Mouse (Mus musculus): ENCODE measurements at regions not wholly inside any gene's neighbourhood (a gene's known extent, or its start where the extent isn't known, plus 50 kb on each side); places are given as distances from the start of the nearest gene placed in this dataset.

DNA sequence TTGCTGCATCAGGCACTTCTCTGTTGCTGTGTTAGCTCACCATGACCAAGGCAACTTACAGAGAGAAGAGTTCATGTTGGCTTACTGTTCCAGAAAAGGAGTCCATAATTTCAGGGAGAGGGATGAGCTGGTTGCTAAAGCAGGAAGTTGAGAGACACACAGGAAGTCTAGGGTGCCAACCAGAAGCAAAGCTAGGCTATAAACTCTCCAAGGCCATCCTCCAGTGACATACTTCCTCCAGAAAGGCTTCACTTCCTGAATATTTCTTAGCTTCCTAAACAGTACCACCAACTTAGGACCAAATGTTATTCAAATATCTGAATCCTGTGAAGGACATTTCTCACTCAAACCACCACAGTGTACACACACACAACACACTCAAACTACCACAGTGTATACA is 2010.6 kb downstream of the A830018L16Rik start:
- DNase-seq, result no peak

DNA sequence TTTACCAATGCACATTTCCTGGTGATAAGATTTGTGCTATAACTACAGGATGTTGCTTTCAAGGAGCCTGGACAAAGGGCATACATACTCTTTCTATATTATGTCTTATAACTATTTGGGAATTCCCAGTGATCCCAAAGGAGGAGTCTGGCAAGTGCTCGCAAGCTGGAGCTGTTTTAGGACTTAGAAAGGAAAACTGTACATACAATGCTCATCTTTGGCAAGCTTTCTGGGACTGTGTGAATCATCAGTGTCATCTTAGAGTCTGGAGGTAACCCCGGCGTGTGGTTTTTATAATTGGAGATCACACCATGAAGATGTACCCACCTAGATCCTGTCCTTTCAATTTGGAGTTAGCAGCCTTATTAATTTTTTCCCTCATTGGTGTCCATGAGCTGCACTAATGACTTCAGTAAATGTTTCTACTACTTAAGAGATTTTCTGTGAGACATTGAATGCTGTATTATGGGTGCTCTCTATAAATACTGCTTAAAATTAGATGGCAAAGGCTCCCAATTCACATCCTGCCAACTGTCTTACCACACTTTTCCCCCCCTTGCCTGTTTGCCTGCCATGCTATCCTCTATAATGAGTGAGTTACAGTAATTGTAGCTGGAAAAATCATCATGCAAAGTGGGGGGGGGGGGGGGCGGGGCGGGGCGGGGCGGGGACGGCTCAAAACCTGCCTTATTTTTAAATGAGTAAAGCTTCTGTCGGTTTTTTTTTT is 2011.9 kb downstream of the A830018L16Rik start:
- DNase-seq, result no peak

DNA sequence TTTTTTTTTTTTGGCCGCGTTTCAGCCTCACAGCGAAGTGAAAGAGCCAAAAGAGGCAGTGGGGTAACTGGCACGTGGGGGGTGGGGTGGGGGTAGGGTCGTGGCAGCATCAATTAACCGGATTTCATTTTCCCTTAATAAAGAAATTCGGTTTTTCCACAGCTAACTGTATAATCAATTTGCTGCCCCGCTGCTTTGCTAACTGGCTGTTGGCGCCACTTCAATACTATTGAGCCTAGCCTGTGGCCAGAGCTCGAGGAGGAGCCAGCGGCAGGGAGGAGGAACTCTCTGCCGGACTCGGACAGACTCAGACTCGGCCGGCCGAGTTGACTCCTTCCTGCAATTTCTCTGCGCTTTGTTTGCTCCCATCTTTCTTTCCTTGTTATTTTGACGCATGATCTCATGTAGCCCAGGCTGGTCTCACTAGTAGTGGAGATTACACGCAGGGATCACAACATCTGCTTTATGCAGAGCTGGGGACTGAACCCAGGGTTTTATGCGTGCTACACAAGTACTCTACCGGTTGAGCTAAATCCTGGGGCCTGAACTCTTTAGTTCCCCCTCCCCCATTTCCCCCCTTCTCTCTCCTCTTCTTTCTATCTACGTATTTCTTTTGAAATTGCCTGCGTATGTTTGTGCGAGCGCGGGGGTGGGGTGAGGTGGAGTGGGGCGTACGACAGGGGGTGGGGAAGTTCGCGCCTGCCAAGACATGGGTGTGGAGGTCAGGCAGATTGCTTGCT is 2012.6 kb downstream of the A830018L16Rik start:
- peak; percentile 28 to 35 for DNase-seq

DNA sequence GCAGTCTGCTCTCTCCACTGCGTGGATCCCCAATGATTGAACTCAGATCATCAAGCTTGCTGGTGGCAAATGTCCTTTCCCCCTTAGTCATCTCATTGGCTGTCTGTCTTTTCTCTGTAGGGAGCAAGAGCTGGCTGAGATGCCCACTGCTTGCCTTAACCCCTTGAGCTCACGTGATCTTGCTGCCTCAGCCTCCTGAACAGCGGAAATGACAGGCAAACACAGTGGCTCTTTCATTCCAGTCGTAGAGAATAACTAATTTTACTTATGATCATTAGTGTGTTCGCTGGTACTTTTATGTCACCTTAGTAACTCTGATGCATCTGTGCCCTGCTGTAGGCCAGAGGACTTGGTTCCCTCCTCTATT is 2013.1 kb downstream of the A830018L16Rik start:
- DNase-seq, result no peak

DNA sequence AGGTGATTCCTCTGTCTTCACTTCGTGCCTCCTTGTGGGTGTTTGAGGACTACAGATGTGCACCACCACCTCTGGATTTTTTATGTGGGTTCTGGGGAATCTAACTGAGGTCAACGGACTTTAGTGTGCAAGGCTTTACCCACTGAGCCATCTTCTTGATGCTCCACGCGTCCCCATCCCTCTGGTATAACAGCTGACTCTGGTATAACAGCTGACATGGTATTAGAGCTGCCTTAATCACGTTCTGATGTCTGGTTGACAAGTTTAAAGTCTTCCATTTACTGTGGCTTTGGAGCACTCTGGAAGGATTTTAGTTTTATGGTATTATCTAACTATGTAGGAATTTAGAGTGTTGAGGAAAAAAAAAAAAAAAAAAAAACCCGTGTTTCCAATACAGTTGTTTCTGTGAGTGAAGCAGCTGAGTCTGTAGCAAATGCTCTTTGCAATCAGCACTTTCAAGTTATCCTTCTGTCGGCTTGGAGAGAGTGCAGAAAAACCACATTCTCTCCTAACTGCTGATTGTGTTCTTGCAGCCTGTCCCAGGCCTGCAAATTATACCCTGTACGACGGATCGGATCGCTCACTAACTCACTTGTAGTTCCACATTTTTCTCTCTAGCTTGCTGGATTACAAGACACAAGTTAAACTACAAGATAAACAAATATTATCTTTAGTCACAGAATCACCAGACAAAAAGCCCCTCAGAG is 2013.7 kb downstream of the A830018L16Rik start:
- DNase-seq, result no peak

DNA sequence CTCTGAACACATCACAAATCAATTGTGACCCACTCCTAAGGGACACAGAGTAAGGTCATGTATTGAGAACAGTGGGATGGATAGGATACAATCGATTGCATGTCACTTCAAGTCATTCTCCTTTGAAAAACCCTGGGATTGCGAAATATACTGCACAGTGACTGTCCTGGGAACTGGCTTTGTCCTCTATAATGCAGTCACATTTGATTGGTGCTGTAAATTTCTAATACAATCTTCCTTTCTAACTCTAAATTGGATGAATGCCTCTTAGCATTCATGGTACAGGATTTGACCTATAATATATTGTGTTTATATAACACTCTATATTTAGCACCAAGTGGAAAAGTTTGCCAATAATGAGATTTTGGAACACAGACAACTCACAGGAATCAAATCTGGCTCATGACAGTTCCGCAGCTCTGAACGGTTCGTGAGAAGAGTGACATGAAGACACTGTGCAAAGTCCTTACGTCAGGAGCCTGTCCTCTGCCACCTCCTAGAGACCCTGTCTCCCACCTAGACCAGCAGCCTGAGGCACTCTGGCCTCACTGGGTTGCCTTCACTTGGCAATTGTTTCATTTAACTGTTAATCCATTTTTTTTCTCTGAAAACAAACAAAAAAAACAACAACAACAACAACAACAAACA is 2024.0 kb downstream of the A830018L16Rik start:
- DNase-seq, result no peak

DNA sequence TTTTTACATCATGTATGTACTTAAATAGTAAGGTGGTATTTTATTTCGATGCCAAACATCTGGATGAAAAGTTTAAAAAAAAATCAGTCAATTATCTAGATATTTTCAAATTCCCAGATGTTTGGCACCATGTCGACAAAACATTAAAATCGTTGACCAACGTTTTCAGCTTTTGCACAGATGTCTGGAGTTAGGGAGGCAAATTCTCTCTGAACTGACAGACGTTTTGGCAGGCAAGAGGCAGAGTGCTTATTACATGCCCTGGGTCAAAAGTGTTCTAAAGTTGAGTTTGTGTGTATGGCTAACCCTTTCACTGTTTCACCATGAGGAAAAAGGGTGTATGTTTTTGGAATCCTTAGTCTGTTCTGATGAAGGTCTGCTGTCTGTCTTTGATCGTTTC is 2028.5 kb downstream of the A830018L16Rik start:
- DNase-seq, result no peak

DNA sequence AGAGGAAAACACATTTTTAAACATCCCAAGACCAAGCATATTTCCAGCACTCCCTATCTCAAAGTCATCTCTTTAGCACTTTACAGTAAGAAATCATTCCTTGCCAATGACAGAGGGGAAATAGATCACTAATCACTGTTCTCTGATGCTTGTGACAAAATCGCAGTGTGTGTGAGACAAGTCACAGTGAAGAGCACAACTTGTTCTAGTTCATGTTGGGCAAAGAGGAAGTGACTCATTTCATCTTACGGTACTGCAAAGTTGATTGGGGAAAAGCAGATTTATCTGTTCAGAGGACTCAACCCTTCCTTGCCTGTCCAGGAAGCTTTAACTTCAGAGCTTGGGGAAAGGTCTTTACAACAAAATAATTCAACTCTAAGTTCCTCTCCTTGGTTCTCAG is 2040.6 kb downstream of the A830018L16Rik start:
- DNase-seq, result no peak

DNA sequence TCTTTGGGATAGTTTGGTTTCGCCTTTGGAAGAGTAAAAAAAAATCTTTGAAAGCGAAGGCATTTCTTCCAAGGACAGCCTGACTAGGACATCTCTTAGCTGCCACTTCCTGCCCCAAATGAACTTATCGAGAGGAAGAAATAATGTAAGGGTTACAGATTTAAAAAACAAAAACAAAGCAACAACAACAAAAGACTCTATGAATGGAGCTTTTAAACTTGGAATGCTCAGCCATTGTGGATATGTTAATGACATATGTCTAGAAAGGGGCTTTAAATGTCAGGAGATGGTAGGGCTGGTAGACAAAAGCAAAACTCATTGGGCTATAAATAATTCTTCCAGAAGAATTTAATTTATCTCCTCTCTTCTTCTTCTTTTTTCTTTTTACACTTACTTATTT is 2041.7 kb downstream of the A830018L16Rik start:
- DNase-seq, result no peak

DNA sequence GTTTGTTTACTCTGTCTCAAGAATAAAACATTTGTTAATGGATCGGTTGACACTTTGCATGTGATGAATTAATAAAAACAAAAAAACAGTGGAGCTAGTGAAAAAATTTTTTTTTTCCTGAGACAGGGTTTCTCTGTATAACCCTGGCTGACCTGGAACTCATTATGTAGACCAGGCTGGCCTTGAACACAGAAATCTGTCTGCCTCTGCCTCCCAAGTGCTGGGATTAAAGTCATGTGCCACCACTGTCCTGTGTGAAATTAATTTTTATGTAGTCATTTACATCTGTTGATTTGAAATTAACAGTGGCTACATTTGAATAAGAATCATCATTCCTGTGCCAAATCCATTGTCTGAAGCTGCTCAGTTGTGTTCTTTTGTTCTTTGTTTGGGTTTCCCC is 2050.4 kb downstream of the A830018L16Rik start:
- DNase-seq, result no peak

DNA sequence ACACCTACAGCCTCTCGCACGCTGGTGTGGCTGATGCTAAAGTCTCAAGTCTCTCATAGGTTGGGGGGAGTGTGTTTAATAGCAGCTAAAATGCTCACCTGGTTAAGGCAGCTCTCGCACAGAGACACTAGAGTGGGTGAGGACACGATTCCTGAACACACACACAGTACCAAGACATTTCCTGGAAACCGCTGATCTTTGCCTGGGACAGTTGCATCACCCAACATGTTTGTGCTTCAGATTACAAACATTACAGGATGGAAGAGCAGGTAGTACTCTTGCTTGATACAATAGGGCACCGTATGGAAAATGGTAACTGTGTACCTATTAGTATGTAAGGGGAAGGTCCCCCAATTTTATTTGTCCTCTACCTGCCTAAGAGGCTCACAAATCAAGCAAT is 2053.3 kb downstream of the A830018L16Rik start:
- no peak for DNase-seq

DNA sequence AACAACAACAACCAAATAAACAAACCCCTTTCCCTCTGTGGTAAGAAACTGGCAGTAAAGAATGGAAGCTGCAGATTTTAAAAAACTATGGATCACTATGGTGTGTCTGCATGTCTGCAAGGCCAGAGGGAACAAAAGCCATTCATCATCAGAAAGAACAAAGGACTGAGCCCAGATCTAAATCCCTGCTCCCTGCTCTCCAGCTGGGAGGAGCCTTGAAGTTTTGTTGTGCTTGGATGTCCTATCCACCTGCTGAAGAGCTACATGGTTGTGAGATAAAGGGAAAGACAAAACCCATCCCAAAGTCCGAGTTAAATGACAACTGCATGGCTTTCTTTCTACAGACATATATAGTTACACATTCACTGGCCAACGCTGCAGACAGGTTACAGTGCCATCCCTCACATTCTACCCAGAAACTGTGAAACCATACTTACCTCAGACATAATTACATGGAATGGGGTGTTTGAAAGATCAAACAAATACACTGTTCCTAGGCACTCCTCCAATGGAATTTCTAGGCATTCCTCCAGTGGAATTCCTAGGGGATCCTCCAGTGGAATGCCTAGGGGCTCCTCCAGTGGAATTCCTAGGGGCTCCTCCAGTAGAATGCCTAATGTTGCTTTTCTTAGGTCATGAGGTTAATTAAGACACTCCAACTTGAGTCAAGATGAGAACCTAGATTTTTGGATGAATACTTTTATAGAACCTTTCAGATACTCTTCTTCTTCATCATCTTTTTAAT is 2054.2 kb downstream of the A830018L16Rik start:
- DNase-seq, result no peak

DNA sequence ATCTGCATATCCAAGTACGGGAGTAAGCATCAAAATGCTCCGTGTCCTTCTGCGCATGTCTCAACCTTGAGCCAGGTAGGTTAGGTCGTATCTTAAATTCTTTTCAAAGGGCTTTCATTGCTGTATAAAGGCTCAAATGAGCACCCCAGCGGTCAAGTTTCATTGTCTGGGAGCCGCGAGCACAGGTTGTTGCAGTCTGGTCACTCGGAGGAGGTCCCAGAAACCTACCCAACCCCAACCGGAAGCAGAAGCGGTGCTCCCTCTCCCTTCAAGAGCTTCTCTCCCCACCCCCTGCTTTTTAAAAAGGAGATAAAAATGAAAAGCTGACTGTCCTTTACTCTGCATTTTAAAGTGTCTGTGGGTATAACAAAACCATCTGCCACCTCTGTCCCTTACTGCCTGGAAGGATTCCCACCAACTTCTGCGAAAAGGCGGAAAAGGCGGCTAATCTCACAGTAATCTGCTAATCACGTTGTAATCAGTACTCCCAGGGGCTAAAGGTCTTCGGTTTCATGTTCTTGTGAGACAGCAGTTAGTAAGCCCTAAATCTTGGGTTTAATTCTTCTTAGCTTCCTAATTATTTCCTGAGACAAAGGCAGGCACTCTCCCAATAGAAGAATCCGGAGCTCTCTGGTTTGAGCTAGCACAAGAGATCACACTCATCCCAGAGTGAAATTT is 2081.0 kb downstream of the A830018L16Rik start:
- DNase-seq, result no peak

DNA sequence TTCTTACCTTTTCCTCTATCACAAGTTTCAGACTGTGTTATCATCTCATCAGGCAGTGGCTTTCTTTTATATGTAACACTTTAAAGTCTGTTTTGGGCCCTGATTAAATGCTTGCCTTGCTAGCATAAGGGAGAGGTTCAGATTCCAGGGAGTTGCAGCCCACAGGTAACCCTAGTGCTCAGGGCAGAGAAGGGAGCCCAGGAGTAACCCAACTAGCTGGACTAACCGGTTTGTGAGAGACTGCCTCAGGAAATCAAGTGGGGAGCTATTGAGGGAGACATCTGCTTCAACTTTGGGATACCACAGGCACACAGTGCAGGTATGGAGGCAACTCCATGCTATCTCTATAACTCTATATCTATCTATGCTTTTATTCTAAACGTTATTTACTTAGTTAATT is 2082.5 kb downstream of the A830018L16Rik start:
- DNase-seq, result no peak

DNA sequence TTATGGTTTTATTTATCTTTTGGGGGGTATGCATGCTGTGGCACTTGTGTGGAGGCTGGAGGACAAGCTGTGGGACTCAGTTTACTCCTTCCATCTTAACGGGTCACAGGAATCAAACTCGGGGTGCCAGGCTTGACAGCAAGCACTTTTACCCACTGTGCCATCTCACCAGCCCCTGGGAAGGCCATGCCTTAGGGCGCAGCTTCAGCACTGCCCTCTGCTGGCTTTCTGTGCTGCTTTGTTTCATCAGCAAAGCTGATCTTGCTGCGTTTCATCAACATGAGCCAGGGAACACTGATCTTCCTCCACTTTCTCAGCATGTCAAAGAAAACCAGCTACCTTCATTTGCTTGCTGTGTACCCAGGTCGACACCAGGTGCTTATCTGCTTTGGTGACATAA is 2086.6 kb downstream of the A830018L16Rik start:
- peak; percentile 23 to 30 for DNase-seq

DNA sequence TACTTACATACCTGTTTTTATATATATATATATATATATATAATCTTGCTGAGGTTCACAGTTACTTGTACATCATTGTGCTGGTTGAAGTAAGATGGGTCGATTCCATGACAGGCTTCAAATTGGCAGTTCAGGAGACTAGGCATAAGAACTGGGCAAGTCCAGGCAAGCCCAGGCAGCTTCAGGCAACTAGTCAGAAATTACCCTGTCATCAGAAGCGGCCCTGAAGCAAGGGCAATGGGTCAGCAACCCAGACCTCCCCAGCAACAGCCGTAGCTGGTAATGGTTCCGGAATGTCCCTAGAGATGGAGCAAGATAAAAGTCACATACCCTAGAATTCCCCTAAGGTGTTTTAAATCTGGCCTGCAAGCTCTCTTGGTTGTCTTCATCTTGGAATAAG is 2088.0 kb downstream of the A830018L16Rik start:
- DNase-seq, result no peak

DNA sequence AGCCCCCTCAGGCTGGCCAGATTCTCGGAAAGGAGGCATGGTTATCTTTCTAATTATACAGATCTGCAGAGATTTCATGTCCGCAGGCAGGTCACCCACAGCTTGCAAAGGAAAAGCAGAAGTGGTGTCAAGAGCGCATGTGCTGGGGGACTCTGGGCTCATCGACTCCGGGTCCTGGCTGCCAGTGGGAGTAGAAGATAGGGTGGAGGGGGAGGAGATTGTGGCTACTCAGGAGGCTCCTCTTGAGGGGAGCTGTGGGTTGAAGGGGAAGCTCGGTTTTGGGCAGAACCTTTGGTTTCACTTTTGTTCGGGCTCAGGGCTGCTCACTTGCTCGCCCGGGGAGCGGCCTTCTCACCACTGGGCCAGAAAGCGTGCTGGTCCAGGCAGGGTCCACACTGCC is 2099.9 kb downstream of the A830018L16Rik start:
- no peak for DNase-seq
